Mouse (Mus musculus): ENCODE data around the gene Rapgef2.

Gene Rapgef2

DNA sequence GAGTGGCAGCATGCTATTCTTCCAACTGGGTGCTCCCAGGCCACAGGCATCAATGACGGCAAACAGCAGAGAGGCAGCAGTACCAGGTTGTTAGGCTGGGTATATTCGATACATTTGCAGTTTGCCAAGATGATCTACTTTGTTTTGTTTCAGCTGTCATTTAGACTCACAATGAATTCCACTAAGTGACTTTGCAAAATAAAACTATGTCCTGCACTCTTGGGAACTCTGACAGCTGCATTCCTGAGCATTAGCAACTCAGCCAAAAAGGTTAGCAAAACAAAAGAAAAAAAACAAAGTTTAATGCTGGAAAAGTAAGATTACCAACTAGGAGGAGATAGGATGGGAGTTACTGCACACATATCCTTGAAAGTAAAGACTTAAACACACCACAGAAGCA lies 3.3 kb downstream of the Rapgef2 start:
- peak; percentile 41 for DNase-seq (ENCODE audit: low spot score)

DNA sequence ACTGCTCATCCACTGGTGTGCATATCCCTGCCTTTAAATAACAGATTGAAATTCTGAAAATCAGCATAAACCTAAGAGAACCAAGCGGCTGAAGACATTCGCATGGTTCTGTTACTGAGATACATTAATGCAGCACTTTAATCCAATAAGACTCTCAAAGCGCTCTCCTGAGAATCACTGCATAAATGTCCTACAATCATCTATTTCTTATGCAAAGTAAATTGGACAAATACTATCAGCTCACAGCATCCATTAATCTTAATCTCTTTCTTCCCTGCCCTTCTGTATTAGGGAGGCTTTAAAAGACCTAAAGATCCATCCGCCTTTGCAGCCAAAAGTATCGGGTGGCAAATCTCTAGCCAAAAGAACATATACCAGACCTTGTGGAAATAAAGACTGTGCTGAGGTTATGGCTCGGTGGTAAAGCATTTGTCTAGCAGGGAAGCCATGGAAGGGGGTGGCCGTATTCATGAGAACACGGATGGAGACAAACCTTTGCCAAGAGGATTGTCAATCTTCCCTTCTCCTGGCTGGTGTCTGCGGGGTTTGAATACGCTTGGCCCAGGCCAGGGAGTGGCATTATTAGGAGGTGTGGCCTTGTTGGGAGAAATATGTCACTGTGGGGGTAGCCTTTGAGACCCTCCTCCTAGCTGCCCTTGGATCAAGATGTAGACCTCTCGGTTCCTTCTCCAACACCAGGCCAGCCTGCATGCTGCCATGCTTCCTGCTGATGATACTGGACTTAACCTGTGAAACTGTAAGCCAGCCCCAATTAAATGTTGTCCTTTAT lies 10.3 kb downstream of the Rapgef2 start:
- DNase-seq (ENCODE audit: low spot score): no peak

GRCm38 (mm10) chr3:79273350-79273749 lies 13.0 kb downstream of the Rapgef2 start:
- DNase-seq (ENCODE audit: low spot score): no peak

DNA sequence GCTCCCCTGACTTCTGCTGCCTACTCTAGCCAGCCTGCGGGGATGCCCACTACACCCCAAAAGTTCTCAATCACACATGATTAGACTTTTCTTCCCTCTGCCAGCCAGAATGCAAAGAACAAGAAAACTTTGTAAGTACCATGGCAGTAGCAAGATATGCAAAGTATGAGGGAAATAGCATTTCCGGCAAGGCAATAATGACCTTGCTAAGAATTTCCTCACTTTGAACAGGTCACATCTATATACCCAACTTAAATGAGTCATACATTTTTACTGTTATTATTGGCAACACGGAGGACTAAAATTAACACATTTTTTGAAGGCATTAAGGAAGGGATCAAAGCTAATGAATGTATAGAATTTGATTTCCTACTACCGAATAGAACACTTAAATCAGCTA lies 13.4 kb downstream of the Rapgef2 start:
- DNase-seq (ENCODE audit: low spot score): no peak

DNA sequence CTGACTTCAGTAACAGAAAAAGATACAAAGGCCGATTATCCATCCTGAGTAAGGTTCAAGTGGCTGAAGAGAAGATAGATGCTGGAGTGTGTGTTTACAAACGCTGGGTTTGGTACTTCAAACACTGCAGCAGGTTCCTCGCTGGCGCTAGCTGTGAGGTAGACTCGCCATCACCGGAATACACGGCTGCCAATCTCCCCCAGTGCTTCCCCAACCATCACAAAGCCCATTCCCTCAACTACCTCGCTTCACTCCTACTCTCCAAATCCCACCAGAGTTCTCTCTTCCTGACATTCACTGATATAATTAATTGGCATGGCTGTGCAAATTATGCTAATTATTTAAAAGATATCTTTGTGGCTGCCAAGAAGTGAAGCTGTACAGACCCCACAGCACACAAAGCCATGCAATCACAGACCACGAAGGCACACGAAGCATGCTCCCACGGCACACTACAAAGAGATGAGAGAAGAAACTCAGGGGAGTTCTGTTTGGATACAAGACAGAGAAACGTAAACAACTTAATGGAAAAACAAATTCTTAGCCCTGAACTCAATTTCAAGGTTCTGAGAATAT lies 15.2 kb downstream of the Rapgef2 start:
- DNase-seq (ENCODE audit: low spot score): no peak

- no peak for DNase-seq (ENCODE audit: low spot score)
Measured at GRCm38 (mm10) chr3:79269872-79270271, 16.4 kb downstream of the Rapgef2 start.

DNA sequence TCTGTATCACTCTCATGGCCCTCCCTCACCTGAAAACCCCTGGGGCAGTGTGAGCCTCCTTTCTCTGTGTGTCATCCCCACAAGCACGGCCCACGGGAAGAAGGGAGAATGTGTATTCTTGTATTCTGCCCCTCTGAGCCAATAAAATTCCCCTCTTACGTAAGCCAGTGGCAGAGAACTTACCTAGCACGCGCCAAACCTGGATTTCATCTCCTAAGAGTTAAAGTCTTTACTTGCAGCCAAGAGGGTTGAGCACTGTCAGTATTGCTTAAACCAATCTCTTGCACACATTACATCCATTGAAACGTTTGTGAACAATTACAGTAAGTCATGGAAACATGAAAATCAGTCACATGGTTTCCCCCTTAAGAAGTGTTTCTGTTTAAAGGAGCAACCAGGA lies 19.3 kb downstream of the Rapgef2 start:
- DNase-seq (ENCODE audit: low spot score): no peak

- DNase-seq (ENCODE audit: low spot score): peak; percentile 70
Measured at GRCm38 (mm10) chr3:79261816-79262316, 24.5 kb downstream of the Rapgef2 start.

GRCm38 (mm10) chr3:79254023-79254422 lies 32.3 kb downstream of the Rapgef2 start:
- no peak for DNase-seq (ENCODE audit: low spot score)

DNA sequence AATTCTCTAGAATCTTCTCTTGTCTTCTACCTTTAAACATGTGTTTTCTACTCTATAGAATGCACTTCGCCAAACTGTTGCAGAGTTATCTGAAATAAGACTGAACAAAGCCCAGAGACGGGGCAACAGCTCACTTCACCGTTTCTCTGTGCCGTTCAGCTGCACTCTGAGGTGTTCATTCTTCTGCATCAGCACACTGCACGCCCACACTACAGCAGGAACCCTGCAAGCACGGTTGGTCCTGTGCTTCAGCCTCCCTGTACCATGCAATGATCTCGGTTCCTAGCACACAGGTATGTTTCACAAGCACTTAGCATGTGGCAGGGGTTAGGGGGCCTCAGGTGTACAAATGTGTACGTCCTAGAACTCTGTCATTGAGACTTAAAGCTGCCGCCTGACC lies 32.9 kb downstream of the Rapgef2 start:
- no peak for DNase-seq (ENCODE audit: low spot score)

GRCm38 (mm10) chr3:79252921-79253394 lies 33.4 kb downstream of the Rapgef2 start:
- DNase-seq (ENCODE audit: low spot score): no peak

DNA sequence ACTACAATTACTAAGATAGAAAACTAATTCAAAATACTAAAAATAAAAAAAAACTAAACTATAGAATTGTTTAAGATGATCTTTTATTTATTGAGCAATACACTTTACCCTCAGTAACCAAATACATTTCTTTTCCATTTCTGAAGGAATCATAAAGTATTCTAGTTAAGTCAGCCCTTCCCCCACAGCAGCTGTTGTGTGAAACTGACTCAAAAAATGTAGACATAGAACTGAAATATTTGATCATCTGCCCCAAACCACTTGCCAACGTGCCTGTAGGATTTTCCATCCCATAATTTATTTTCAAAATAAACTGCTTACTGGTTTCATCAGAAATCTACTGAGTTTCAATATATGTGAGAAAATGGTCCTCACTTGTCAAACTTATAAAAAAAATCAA lies 36.4 kb downstream of the Rapgef2 start:
- DNase-seq (ENCODE audit: low spot score): no peak

- no peak for DNase-seq (ENCODE audit: low spot score)
Measured at GRCm38 (mm10) chr3:79248659-79249235, 37.6 kb downstream of the Rapgef2 start.

GRCm38 (mm10) chr3:79248208-79248607 lies 38.1 kb downstream of the Rapgef2 start:
- no peak for DNase-seq (ENCODE audit: low spot score)

- no peak for DNase-seq (ENCODE audit: low spot score)
Measured at GRCm38 (mm10) chr3:79244347-79244746, 42.0 kb downstream of the Rapgef2 start.

- DNase-seq (ENCODE audit: low spot score): peak; percentile 21
Measured at GRCm38 (mm10) chr3:79242922-79243705, 43.2 kb downstream of the Rapgef2 start.

DNA sequence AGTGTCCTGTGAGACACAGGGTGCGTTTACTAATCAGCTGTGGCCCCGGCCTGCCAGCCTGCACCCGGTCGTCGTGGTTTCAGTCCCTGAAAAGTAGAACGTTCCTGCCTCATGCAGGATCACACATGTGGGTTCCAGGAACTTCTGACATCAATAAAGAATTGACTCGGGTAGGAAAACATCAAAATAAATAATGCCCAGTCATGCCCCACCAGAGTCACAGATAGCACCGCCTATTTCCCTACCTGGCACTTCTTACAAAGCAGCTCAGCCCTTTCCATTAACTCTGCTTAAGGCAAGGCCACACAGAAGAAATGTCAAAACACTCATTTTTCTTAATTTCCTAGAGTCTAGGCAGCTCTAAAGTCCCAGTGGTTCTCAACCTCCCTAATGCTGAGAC lies 44.0 kb downstream of the Rapgef2 start:
- DNase-seq (ENCODE audit: low spot score): no peak

GRCm38 (mm10) chr3:79239066-79239462 lies 47.3 kb downstream of the Rapgef2 start:
- no peak for DNase-seq (ENCODE audit: low spot score)

- peak; percentile 21 for DNase-seq (ENCODE audit: low spot score)
Measured at GRCm38 (mm10) chr3:79238456-79239065, 47.8 kb downstream of the Rapgef2 start.

GRCm38 (mm10) chr3:79237619-79238342 lies 48.5 kb downstream of the Rapgef2 start:
- DNase-seq (ENCODE audit: low spot score): no peak

GRCm38 (mm10) chr3:79234485-79234884 lies 51.8 kb downstream of the Rapgef2 start:
- DNase-seq (ENCODE audit: low spot score): no peak
